Mouse (Mus musculus) hindbrain, embryonic 14.5 days (tissue): ENCODE data around the gene Ccdc124. TPM values are rescaled to one million over a fixed set of nuclear protein-coding genes. Genes with fewer than 3 reads are reported as not detected.
A peak's percentile ranks its signal among the peaks of the same experiment; 100 is the strongest.

Source experiments
- ATAC-seq: fragments of 200-750 bp; cut with Nextera tagmentation; 2 replicates; pipeline ENCODE4 v1.8.0; 2017; ENCODE audit warnings: moderate number of reproducible peaks, mild to moderate bottlenecking, moderate TSS enrichment, moderate library complexity; ENCODE audit not compliant: low FRiP score
- DNase-seq: peaks from one replicate; pipeline ENCODE4 v3.0.0-alpha.2; 2015; ENCODE audit warnings: low spot score
- H3K27ac ChIP-seq: fragments of 300-500 bp; sonication (generic); 2 replicates; pipeline ENCODE4 v1.5.1; 2014; ENCODE audit warnings: mild to moderate bottlenecking, moderate library complexity
- H3K27me3 ChIP-seq: fragments of 300-500 bp; sonication (generic); 2 replicates; pipeline ENCODE4 v1.6.1; 2014; ENCODE audit warnings: mild to moderate bottlenecking, low read length, mixed read lengths; ENCODE audit not compliant: control insufficient read depth, insufficient read depth
- H3K36me3 ChIP-seq: fragments of 300-500 bp; sonication (generic); replicated peaks from 2 replicates; pipeline ENCODE4 v1.6.1; 2014; ENCODE audit not compliant: control insufficient read depth, insufficient read depth
- H3K4me1 ChIP-seq: fragments of 300-500 bp; sonication (generic); replicated peaks from 2 replicates; pipeline ENCODE4 v1.6.1; 2014; ENCODE audit warnings: antibody characterized with exemption, low read length, mixed read lengths; ENCODE audit not compliant: control insufficient read depth, insufficient read depth
- H3K4me2 ChIP-seq: fragments of 300-500 bp; sonication (generic); replicated peaks from 2 replicates; pipeline ENCODE4 v1.6.1; 2014; ENCODE audit warnings: mild to moderate bottlenecking, moderate library complexity
- H3K4me3 ChIP-seq: fragments of 300-500 bp; sonication (generic); replicated peaks from 2 replicates; pipeline ENCODE4 v1.5.1; 2014; ENCODE audit warnings: mild to moderate bottlenecking, low read length
- H3K9ac ChIP-seq: fragments of 300-500 bp; sonication (generic); 2 replicates; pipeline ENCODE4 v1.6.1; 2014
- H3K9me3 ChIP-seq: fragments of 300-500 bp; sonication (generic); 2 replicates; pipeline ENCODE4 v1.6.1; 2016; ENCODE audit warnings: low read length; ENCODE audit not compliant: control insufficient read depth
- WGBS: fragments of 180-500 bp; shearing (Covaris S2); extraction: QIAGEN DNeasy Blood & Tissue Kit; methylation state at CpG from one replicate; pipeline ENCODE4 v1.1.7; 2014; 5-methylcytosine and 5-hydroxymethylcytosine counted together
- polyA plus RNA-seq: library from polyadenylated mRNA; unstranded; fragments of >200 nt; fragmentation: Nextera tagmentation; extraction: Ambion mirVana; gene quantifications from 2 replicates; pipeline ENCODE4 v1.2.1, GENCODE M21; 2014

The Ccdc124 gene
- polyA plus RNA-seq, 1 experiment from 2014 or later = 158 TPM

GRCm38 (mm10) chr8:70845108-70845507 is 28.6 kb downstream of the Ccdc124 start:
- no peaks in the 10 kb centered on the region for H3K9me3 ChIP-seq
- no peak overlapping the region for H3K4me2 ChIP-seq
- 44% methylated on average over 5 of the region's 5 CpGs for WGBS
- no peaks in the 10 kb centered on the region for H3K36me3 ChIP-seq
- peaks cover 3% of the 10 kb centered on the region; the same call in 1 of the 2 replicates for H3K4me1 ChIP-seq
- ATAC-seq (no peak), DNase-seq (no peak)
- no peak overlapping the region for H3K27ac ChIP-seq
- no peak overlapping the region for H3K9ac ChIP-seq
- H3K4me3 ChIP-seq = no peak overlapping the region
- no peaks in the 10 kb centered on the region for H3K27me3 ChIP-seq

DNA sequence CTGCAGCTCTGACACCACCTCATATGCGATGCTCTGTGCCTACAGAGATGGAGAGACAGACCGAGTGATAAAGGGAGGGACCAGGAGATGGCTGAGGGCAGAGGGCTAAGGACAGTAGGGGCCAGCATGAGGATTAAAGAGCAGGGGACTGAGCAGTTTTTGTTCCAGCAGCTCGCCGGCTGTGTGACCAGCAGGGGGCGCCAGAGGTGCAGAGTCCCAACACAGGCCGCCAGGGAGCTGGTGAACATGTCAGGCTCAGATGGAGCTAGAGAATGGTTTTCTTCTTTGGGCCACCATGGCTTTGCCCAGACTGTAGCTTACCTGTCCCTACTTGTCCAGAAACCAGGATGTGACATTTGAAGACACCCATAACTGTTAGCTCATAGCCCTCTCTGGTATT is 29.2 kb downstream of the Ccdc124 start:
- Histone ChIP-seq H3K9me3 (no peaks in the 10 kb centered on the region), H3K4me1 (peaks cover 3% of the 10 kb centered on the region; the same call in 1 of the 2 replicates), H3K27ac (no peak overlapping the region), H3K4me2 (no peak overlapping the region), H3K27me3 (no peaks in the 10 kb centered on the region), H3K4me3 (no peak overlapping the region), H3K9ac (no peak overlapping the region), H3K36me3 (no peaks in the 10 kb centered on the region)
- WGBS = 2% methylated on average over 6 of the region's 6 CpGs
- no peak for ATAC-seq
- DNase-seq = peak; percentile 86

DNA sequence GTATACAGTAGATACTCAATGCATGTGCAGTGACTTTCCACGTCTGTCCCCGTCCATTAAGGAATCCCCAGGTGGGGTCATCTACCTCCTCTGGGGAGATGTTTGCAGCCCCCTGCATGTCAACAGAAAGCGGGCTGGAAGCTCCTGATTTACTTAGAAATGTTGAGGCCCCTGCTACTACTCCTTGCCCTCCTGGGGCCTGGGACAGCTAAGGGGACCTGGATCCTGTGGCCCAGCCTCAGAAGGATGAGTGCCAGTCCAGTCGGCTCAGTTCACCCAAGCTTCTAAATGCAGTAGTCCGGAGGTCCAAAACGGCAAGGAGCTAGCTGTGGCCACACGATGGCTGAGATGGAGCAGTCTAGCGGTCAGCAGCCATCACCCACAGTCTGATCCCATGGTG is 29.8 kb downstream of the Ccdc124 start:
- ATAC-seq = no peak
- Histone ChIP-seq H3K9me3 (no peaks in the 10 kb centered on the region), H3K4me3 (no peak overlapping the region), H3K9ac (no peak overlapping the region), H3K4me1 (peaks cover 3% of the 10 kb centered on the region; the same call in 1 of the 2 replicates), H3K4me2 (no peak overlapping the region), H3K27ac (no peak overlapping the region), H3K36me3 (no peaks in the 10 kb centered on the region), H3K27me3 (no peaks in the 10 kb centered on the region)
- WGBS = 91% methylated on average over 8 of the region's 8 CpGs
- no peak for DNase-seq

GRCm38 (mm10) chr8:70843214-70843773 is 30.4 kb downstream of the Ccdc124 start:
- no peak for DNase-seq

GRCm38 (mm10) chr8:70842484-70842883 is 31.3 kb downstream of the Ccdc124 start:
- ATAC-seq = no peak
- H3K4me1 ChIP-seq = peaks cover 3% of the 10 kb centered on the region; the same call in 1 of the 2 replicates
- H3K27ac ChIP-seq = no peak overlapping the region
- H3K9ac ChIP-seq = no peak overlapping the region
- WGBS = 67% methylated on average over 25 of the region's 25 CpGs
- no peak overlapping the region for H3K4me2 ChIP-seq
- no peak overlapping the region for H3K4me3 ChIP-seq
- H3K27me3 ChIP-seq = no peaks in the 10 kb centered on the region
- H3K9me3 ChIP-seq = no peaks in the 10 kb centered on the region
- no peak for DNase-seq
- H3K36me3 ChIP-seq = no peaks in the 10 kb centered on the region

More at GRCm38 (mm10) chr8:70843214-70843773, 30.4 kb downstream of the Ccdc124 start:
- no peak overlapping the region for H3K4me3 ChIP-seq
- 86% methylated on average over 5 of the region's 5 CpGs for WGBS
- no peak overlapping the region for H3K9ac ChIP-seq
- no peak for ATAC-seq
- H3K27ac ChIP-seq = no peak overlapping the region
- no peaks in the 10 kb centered on the region for H3K27me3 ChIP-seq
- H3K4me1 ChIP-seq = peaks cover 3% of the 10 kb centered on the region; the same call in 1 of the 2 replicates
- H3K4me2 ChIP-seq = no peak overlapping the region
- no peaks in the 10 kb centered on the region for H3K36me3 ChIP-seq
- H3K9me3 ChIP-seq = no peaks in the 10 kb centered on the region

GRCm38 (mm10) chr8:70841147-70842072 is 32.3 kb downstream of the Ccdc124 start:
- 42% methylated on average over 22 of the region's 22 CpGs for WGBS
- Histone ChIP-seq H3K4me1 (peaks cover 3% of the 10 kb centered on the region; the same call in 1 of the 2 replicates), H3K27ac (no peak overlapping the region), H3K27me3 (no peaks in the 10 kb centered on the region), H3K36me3 (no peaks in the 10 kb centered on the region), H3K9ac (no peak overlapping the region), H3K9me3 (no peaks in the 10 kb centered on the region), H3K4me2 (no peak overlapping the region), H3K4me3 (no peak overlapping the region)
- ATAC-seq (no peak; the same call in 1 of the 2 replicates), DNase-seq (peak; percentile 95)

GRCm38 (mm10) chr8:70840590-70840989 is 33.1 kb downstream of the Ccdc124 start:
- H3K4me2 ChIP-seq = no peak overlapping the region
- 0 out of 2 replicates have a peak, but pooled peaks cover 7% of the 10 kb centered on the region for H3K36me3 ChIP-seq
- H3K9ac ChIP-seq = no peak overlapping the region
- DNase-seq (no peak), ATAC-seq (no peak)
- 58% methylated on average over 10 of the region's 10 CpGs for WGBS
- no peaks in the 10 kb centered on the region for H3K27me3 ChIP-seq
- no peaks in the 10 kb centered on the region for H3K9me3 ChIP-seq
- peaks cover 3% of the 10 kb centered on the region; the same call in 1 of the 2 replicates for H3K4me1 ChIP-seq
- no peak overlapping the region for H3K4me3 ChIP-seq
- H3K27ac ChIP-seq = peak overlapping the region; percentile 55; the same call in 1 of the 2 replicates

- H3K9me3 ChIP-seq = no peaks in the 10 kb centered on the region
- peak; percentile 98 for DNase-seq
- peak; percentile 97 for ATAC-seq
- 0 out of 2 replicates have a peak, but pooled peaks cover 10% of the 10 kb centered on the region for H3K36me3 ChIP-seq
- H3K9ac ChIP-seq = peak within 1 kb of the TSS; percentile 64
- H3K4me2 ChIP-seq = peak within 1 kb of the TSS; percentile 55
- peak within 1 kb of the TSS; percentile 44 for H3K4me3 ChIP-seq
- WGBS = 3% methylated on average over 55 of the region's 55 CpGs
- H3K4me1 ChIP-seq = peaks cover under 1% of the 10 kb centered on the region; the same call in 1 of the 2 replicates
- peak within 1 kb of the TSS; percentile 90 for H3K27ac ChIP-seq
- no peaks in the 10 kb centered on the region for H3K27me3 ChIP-seq
These were observed 34.1 kb downstream of the Ccdc124 start, which contains the start of gene Arrdc2 for GRCm38 (mm10) chr8:70839408-70840351. TSS of gene Arrdc2 (minus strand) at chr8:70839720.
